Mouse (Mus musculus) hindbrain, embryonic 16.5 days (tissue): ENCODE measurements at regions not wholly inside any gene's neighbourhood (a gene's known extent, or its start where the extent isn't known, plus 50 kb on each side); places are given as distances from the start of the nearest gene placed in this dataset.

Source experiments
- ATAC-seq: fragments of 200-750 bp; cut with Nextera tagmentation; 2 replicates; pipeline ENCODE4 v1.8.0; 2017; ENCODE audit warnings: moderate TSS enrichment, moderate library complexity
- H3K27ac ChIP-seq: fragments of 300-500 bp; sonication (generic); 2 replicates; pipeline ENCODE4 v1.5.1; 2014; ENCODE audit warnings: low read depth, mild to moderate bottlenecking, control low read depth, low read length, moderate library complexity
- H3K27me3 ChIP-seq: fragments of 300-500 bp; sonication (generic); replicated peaks from 2 replicates; pipeline ENCODE4 v1.6.1; 2014; ENCODE audit warnings: low read length; ENCODE audit not compliant: control insufficient read depth, insufficient read depth
- H3K36me3 ChIP-seq: fragments of 300-500 bp; sonication (generic); 2 replicates; pipeline ENCODE4 v1.6.1; 2014; ENCODE audit warnings: mild to moderate bottlenecking, low read length, moderate library complexity, mixed read lengths; ENCODE audit not compliant: control insufficient read depth, insufficient read depth
- H3K4me1 ChIP-seq: fragments of 300-500 bp; sonication (generic); 2 replicates; pipeline ENCODE4 v1.6.1; 2014; ENCODE audit warnings: low read depth, low read length; ENCODE audit not compliant: control insufficient read depth, insufficient read depth
- H3K4me2 ChIP-seq: fragments of 300-500 bp; sonication (generic); 2 replicates; pipeline ENCODE4 v1.6.1; 2014; ENCODE audit warnings: mild to moderate bottlenecking, low read length, control low read depth, moderate library complexity
- H3K4me3 ChIP-seq: fragments of 300-500 bp; sonication (generic); 2 replicates; pipeline ENCODE4 v1.5.1; 2014; ENCODE audit warnings: mild to moderate bottlenecking, low read length, control low read depth, moderate library complexity
- H3K9ac ChIP-seq: fragments of 300-500 bp; sonication (generic); 2 replicates; pipeline ENCODE4 v1.6.1; 2014; ENCODE audit warnings: low read depth, mild to moderate bottlenecking, control low read depth, low read length, moderate library complexity
- H3K9me3 ChIP-seq: fragments of 300-500 bp; sonication (generic); 2 replicates; pipeline ENCODE4 v1.6.1; 2014; ENCODE audit warnings: mild to moderate bottlenecking, low read length, moderate library complexity; ENCODE audit not compliant: control insufficient read depth
- WGBS: fragments of 180-500 bp; shearing (Covaris S2); extraction: QIAGEN DNeasy Blood & Tissue Kit; methylation state at CpG from one replicate; pipeline ENCODE4 v1.1.7; 2014; 5-methylcytosine and 5-hydroxymethylcytosine counted together

GRCm38 (mm10) chr5:39128931-39129330 is 252.3 kb upstream of the Clnk start:
- Histone ChIP-seq H3K4me1 (no peaks in the 10 kb centered on the region), H3K27ac (no peak overlapping the region), H3K4me3 (no peak overlapping the region), H3K36me3 (no peaks in the 10 kb centered on the region), H3K9me3 (no peaks in the 10 kb centered on the region), H3K9ac (no peak overlapping the region), H3K4me2 (no peak overlapping the region), H3K27me3 (no peaks in the 10 kb centered on the region)
- ATAC-seq, result no peak

GRCm38 (mm10) chr5:39126833-39127232 is 250.2 kb upstream of the Clnk start:
- WGBS, result 84% methylated on average over 4 of the region's 4 CpGs
- Histone ChIP-seq H3K36me3 (no peaks in the 10 kb centered on the region), H3K4me3 (no peak overlapping the region), H3K4me1 (no peaks in the 10 kb centered on the region), H3K4me2 (no peak overlapping the region), H3K27me3 (no peaks in the 10 kb centered on the region), H3K27ac (no peak overlapping the region), H3K9me3 (no peaks in the 10 kb centered on the region), H3K9ac (no peak overlapping the region)
- no peak for ATAC-seq

GRCm38 (mm10) chr5:39126270-39126691 is 249.7 kb upstream of the Clnk start:
- WGBS, result 62% methylated on average over 2 of the region's 2 CpGs
- no peaks in the 10 kb centered on the region for H3K9me3 ChIP-seq

GRCm38 (mm10) chr5:39110336-39110735 is 233.7 kb upstream of the Clnk start:
- Histone ChIP-seq H3K27me3 (no peaks in the 10 kb centered on the region), H3K36me3 (no peaks in the 10 kb centered on the region), H3K9me3 (no peaks in the 10 kb centered on the region), H3K4me2 (no peak overlapping the region), H3K27ac (no peak overlapping the region), H3K4me1 (no peaks in the 10 kb centered on the region), H3K4me3 (no peak overlapping the region), H3K9ac (no peak overlapping the region)
- WGBS, result 86% methylated on average over 1 of the region's 1 CpGs
- ATAC-seq, result no peak

More at GRCm38 (mm10) chr5:39126270-39126691, 249.7 kb upstream of the Clnk start:
- Histone ChIP-seq H3K27me3 (no peaks in the 10 kb centered on the region), H3K27ac (no peak overlapping the region), H3K4me1 (no peaks in the 10 kb centered on the region), H3K4me3 (no peak overlapping the region), H3K36me3 (no peaks in the 10 kb centered on the region), H3K9ac (no peak overlapping the region), H3K4me2 (no peak overlapping the region)
- ATAC-seq, result peak; percentile 58; the same call in 1 of the 2 replicates

GRCm38 (mm10) chr5:39109526-39109925 is 232.9 kb upstream of the Clnk start:
- Histone ChIP-seq H3K4me3 (no peak overlapping the region), H3K4me2 (no peak overlapping the region), H3K4me1 (no peaks in the 10 kb centered on the region), H3K27ac (no peak overlapping the region), H3K27me3 (no peaks in the 10 kb centered on the region), H3K9ac (no peak overlapping the region), H3K9me3 (no peaks in the 10 kb centered on the region), H3K36me3 (no peaks in the 10 kb centered on the region)
- 77% methylated on average over 3 of the region's 3 CpGs for WGBS
- no peak for ATAC-seq

GRCm38 (mm10) chr5:39099113-39099512 is 222.5 kb upstream of the Clnk start:
- Histone ChIP-seq H3K36me3 (no peaks in the 10 kb centered on the region), H3K4me2 (no peak overlapping the region), H3K9me3 (no peaks in the 10 kb centered on the region), H3K4me3 (no peak overlapping the region), H3K27ac (no peak overlapping the region), H3K9ac (no peak overlapping the region), H3K27me3 (no peaks in the 10 kb centered on the region), H3K4me1 (no peaks in the 10 kb centered on the region)
- WGBS, result 21% methylated on average over 5 of the region's 5 CpGs
- ATAC-seq, result no peak

- Histone ChIP-seq H3K9ac (no peak overlapping the region), H3K4me1 (no peaks in the 10 kb centered on the region), H3K9me3 (no peaks in the 10 kb centered on the region), H3K36me3 (no peaks in the 10 kb centered on the region), H3K27ac (no peak overlapping the region), H3K4me3 (no peak overlapping the region), H3K27me3 (no peaks in the 10 kb centered on the region), H3K4me2 (no peak overlapping the region)
- 74% methylated on average over 3 of the region's 3 CpGs for WGBS
- ATAC-seq, result no peak
These were observed 218.3 kb upstream of the Clnk start for GRCm38 (mm10) chr5:39094875-39095274.

GRCm38 (mm10) chr5:39076555-39077178 is 200.1 kb upstream of the Clnk start:
- no peaks in the 10 kb centered on the region for H3K27me3 ChIP-seq
- H3K9me3 ChIP-seq, result no peaks in the 10 kb centered on the region
- H3K9ac ChIP-seq, result no peak overlapping the region
- no peak overlapping the region for H3K4me3 ChIP-seq
- peak; percentile 94 for ATAC-seq
- H3K36me3 ChIP-seq, result no peaks in the 10 kb centered on the region
- H3K4me2 ChIP-seq, result no peak overlapping the region
- 35% methylated on average over 11 of the region's 11 CpGs for WGBS
- H3K27ac ChIP-seq, result no peak overlapping the region
- H3K4me1 ChIP-seq, result no peaks in the 10 kb centered on the region

- Histone ChIP-seq H3K36me3 (no peaks in the 10 kb centered on the region), H3K4me1 (no peaks in the 10 kb centered on the region), H3K27ac (no peak overlapping the region), H3K4me2 (no peak overlapping the region), H3K9me3 (no peaks in the 10 kb centered on the region), H3K27me3 (no peaks in the 10 kb centered on the region), H3K4me3 (no peak overlapping the region), H3K9ac (no peak overlapping the region)
- ATAC-seq, result no peak
- WGBS, result 73% methylated on average over 3 of the region's 3 CpGs
These were observed 193.1 kb upstream of the Clnk start for GRCm38 (mm10) chr5:39069683-39070082.

GRCm38 (mm10) chr5:39063061-39063460 is 186.4 kb upstream of the Clnk start:
- Histone ChIP-seq H3K9ac (no peak overlapping the region), H3K4me1 (no peaks in the 10 kb centered on the region), H3K4me3 (no peak overlapping the region), H3K27me3 (no peaks in the 10 kb centered on the region), H3K9me3 (no peaks in the 10 kb centered on the region), H3K27ac (no peak overlapping the region), H3K4me2 (no peak overlapping the region), H3K36me3 (no peaks in the 10 kb centered on the region)
- 89% methylated on average over 3 of the region's 3 CpGs for WGBS
- no peak for ATAC-seq
